Mouse (Mus musculus): ENCODE measurements at regions not wholly inside any gene's neighbourhood (a gene's known extent, or its start where the extent isn't known, plus 50 kb on each side); places are given as distances from the start of the nearest gene placed in this dataset.

DNA sequence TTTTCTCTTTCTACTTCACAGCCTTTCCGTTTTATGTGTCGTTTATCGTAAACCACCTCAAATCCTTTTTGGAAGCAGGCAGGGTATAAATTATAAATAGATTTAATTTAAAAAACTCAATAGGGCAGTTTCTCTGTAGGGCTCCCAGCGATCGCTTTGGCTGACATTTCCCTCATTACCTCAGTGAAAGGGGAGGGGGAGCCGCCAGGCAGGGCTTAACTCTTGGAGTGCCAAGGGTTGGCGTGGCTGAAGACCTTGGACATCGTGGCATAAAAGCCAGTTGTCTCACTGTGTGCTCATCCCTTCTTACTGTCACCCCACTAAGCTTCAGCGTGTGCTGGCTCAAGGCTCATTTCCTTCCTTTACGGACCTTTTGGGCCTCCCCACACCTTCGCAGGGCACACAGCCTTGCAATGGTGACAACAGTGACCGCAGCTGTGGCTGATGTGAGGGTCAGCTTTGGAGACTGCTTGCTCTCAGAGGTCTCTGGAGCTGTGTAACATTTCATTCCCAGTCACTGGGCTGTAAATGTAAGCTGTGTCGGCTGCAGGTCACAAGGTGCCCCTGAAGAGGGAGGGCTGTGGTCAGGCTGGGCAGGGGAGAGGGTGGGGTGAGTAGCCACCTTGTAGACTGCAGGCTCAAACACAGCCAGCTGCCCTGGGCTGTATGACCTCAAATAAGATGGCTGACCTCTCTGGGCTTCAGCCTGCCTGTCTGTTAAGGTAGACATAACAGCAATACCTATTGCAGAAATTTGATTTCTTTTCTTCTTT lies 81.6 kb upstream of the Stx16 start:
- no peak for DNase-seq (ENCODE audit: low spot score in 2 of 2)

DNA sequence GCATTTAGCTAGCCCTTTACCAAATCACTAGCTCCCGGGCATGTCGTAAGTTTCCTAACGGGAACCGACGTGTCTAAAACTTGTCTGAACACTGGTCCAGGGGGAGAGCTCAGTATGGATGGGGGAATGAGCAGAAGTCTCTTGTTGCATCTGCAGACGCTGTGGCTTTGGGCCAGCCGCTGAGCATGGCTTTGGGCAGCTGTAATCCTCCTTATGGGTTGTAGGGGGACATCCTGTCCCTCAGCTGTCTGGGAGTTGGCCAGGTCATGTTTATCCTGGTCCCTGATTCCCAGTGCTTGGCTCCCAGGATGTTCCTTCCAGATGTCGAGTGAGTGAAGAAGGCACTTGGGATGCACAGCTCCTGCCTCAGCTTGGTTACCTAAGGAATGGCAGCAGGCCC lies 71.4 kb upstream of the Stx16 start:
- no peak for DNase-seq (ENCODE audit: low spot score in 2 of 2)

DNA sequence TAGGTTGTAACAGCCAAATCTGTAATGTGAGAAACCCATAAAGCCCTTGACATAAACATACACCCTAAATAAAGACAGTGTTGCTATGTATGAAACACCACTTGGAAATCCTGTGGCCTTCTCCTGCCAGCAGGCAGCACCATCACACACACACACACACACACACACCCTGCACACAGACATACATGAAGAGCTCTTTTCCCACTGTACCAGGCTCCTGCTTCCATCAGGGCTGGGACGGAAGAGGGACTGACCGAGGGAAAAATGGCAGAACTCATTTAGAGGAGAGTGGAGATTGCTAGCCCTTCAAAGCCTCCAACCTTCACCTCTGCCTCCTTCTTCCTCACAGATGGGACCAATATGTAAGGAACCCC lies 68.1 kb upstream of the Stx16 start:
- no peak for DNase-seq (ENCODE audit: low spot score in 2 of 2)

DNA sequence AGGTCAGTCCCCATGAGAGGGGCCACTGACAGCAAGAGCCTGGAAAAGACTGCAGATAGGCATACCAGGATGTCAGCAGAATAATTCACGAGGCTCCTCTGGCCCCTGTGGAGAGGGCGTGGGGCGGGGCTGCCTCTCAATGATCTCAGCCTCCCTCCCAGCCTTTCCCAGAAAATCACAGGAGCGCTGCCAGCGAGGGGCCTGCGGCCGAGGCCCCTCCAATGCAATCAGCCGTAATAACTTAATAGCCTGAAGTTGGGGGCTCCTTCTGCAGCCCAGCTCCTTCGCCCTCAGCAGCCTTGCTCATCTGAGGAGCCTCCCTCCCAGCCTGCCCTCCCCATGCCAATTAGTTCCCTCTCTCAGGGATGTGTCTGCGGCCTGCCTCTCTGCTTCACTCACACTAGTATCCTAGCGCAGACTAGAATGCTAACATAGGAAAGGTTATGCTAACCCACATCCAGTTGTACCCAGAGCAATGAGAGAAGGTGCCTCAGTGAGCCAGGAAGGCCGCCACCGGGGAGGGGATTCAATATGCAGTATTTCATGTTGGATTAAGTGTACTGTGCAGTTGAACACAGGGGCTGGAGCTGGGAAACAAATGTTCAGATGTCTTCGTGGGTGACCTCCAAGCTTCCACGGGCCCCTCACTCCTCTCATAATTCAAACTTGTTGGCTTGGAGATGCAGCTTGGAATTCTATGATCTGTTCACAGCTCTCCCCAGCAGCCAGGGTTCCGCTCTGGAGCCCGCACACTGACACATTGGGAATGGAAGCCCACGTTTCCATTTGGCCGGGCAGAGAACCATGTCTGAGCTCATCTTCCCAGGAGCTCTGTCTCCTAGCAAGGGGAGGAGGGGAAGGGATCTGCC lies 67.5 kb upstream of the Stx16 start:
- peak in 1 of 2 experiments; percentile 55 for DNase-seq (ENCODE audit: low spot score in 2 of 2)

DNA sequence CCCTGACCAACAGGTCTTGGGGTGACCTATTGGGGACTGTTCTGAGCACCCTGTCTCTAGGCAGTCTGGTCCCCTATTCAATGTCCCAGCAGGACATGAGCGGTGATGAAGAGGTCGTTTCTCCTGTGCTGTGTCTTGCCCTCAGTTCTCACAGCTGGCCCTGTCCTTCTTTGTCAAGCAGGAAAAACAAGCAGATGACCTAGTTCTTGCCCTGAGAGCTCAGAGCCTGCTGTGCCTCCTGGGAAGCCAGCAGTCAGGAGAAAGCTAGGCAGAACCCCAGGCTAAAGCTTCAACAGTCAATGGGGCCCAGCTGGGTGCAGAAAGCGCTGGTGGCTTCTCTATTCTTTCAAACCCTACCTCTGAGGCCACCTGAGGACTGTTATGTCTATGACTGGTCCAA lies 66.1 kb upstream of the Stx16 start:
- DNase-seq (ENCODE audit: low spot score in 2 of 2) = no peak

DNA sequence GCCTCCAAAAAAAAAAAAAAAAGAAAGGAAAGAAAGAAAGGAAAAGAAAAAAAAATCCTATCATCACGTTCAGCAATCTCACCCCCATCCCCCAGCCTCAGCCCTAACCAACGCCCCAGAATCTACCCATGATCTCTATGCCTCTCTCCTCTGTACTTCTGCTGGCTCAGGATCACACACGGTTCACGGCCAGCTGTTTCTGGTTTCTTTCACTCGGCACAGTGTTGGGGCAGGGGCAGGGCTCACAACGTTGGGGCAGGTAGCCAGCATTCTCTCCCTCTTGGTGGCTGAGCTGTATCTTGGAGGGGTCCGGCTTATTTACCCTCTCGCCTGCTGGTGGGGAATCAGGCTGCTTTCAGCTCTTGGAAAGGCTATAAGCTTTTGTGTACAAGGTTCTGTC lies 64.7 kb upstream of the Stx16 start:
- no peak for DNase-seq (ENCODE audit: low spot score in 2 of 2)

DNA sequence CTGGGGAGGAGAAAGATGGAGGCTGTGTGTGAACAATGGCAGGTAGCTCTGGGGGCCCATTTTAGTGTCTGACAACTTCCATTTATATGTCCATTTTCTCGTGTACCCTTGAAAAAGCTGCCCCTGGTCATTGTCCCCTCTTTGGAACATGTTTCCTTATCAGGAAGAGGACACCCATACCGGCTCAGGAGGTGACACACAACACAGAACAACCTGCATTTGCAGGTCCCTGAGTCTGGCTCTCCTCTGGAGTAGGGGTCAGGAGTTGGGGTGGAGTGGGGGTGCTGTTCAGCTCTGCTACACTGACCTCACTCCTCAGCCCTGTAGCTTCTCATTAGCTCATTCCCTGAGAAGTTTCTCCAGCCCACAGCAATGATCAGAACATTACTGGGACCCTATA lies 61.7 kb upstream of the Stx16 start:
- no peak for DNase-seq (ENCODE audit: low spot score in 2 of 2)

DNA sequence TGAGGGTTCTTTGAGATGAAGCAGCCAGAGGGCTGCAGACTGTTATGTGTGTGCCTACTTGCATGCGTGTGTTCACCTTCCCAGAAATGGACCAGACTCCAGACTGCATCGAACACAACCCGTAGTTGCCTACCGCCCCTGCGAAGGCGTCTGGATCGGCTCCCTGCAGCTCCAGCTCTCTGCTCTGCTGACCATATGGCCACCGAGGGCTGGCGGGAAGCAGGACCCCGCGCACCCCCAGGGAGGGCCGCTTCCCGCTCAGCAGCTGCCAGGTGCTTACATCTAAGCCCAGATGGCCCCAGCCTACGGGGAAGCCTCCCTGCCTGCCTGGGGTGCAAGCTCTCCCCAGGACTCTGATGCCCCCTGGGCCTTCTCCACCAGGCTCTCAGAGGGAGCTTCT lies 60.8 kb upstream of the Stx16 start:
- DNase-seq (ENCODE audit: low spot score in 2 of 2) = no peak

DNA sequence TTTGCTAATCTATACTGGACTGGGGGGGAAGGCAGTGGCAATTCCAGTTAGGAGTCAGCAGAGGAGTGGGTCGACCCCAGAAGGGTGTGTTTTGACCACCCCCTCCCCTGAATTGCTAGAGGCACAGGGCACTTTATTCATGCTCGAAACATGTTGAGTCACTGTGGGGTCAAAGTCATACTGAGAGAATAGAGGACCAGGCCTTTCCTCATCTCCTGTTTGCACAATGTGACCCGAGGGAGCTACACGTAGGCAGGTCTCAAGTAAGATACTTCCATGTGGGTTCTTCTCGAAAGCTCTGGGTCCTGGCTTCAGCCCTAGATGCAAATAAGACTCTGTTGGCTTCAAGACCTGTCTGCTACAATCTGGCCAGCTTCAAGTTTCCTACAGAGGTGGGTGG lies 60.0 kb upstream of the Stx16 start:
- DNase-seq (ENCODE audit: low spot score in 2 of 2) = no peak

DNA sequence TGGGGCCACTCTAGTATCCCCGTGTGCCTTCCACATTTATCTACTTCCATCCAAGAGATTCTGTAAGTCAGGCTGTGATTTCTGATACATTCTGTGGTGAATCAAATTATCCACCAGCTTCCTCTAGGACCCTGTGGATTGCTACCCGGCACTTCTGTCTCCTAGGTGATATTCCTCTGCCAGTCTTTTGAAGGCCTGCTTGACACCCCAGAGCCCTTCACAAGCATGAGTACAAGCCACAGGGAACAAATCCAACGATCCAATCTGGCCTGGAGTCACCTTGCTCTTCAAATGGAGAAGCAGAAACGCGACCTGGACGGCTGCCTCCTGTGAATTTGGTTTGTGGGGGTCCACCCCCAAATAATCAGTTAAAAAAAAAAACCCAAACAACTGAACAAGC lies 59.1 kb upstream of the Stx16 start:
- DNase-seq (ENCODE audit: low spot score in 2 of 2) = no peak

DNA sequence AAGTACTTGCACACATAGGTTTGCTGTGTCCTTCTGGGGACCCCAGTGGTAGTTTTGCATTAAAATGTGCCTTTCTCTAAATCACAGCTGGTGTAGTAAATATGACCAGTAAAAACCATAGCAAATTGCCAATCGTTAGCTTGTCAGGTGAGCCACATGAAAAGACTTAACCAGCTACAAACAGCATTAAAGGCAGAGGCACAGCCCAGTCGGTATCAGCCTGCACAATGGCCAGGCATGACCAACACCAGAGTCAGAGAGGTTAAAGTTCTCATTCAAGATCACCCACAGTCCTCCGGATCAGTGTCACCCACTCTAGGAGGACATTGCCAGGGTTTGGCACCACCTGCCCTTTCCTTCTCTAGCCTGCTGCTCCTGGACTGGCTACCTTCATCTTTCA lies 58.5 kb upstream of the Stx16 start:
- DNase-seq (ENCODE audit: low spot score in 2 of 2) = no peak

DNA sequence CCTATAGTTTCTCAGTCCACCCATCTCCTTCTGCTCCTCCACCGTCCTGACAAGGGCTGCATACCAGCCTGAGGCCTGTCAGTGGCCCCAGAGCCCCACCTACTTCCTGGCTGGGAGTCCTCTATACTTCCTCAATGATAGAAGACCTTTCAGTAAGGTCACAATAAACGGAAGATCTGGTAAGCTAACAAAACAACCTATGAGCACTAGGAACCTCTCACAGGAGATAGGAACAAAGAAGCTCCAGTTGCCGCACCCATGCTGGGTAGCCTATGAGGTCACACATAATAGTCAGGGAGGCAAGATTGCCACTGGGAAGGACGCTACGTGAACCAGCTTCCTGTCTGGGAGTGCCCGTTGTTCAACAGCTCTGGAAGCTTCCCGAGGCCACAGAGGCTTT lies 58.1 kb upstream of the Stx16 start:
- no peak for DNase-seq (ENCODE audit: low spot score in 2 of 2)

DNA sequence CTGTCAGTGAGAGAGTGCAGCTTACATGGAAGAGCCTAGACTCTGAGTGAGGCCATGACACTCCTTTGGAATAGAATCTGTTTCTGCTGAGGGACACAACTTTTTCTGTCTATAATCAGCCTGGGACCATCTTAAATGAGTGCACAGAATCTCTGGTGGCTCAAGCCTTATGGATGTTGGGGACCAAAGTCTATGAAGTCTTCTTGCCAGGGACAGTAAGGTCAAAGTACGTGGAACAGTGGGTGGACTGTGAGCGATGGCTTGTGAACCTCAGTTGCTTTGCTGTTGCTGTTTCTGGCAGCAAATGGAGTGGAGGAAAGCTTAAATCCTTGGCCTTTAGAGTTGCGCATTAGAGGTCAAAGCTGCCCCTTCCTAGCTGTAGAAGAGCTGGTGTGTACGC lies 57.1 kb upstream of the Stx16 start:
- no peak for DNase-seq (ENCODE audit: low spot score in 2 of 2)

DNA sequence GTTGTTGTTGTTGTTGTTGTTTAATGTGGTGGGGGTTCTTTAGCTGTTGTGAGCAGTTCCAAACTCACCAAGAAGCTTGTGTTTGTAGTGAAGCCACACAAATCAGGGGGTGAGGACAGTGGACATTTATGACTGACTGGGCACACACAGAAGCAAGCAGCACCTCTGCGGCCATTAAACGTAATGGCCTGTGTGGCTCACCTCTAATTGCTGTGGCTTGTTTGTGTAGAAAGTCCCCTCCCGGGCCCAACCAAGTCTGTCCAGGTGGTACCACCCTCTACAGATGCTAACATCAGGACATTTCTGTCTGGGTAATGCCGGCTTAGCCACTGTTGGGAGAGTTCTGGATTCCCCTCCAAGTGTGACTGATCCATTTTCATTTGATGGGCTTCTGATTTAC lies 56.1 kb upstream of the Stx16 start:
- DNase-seq (ENCODE audit: low spot score in 2 of 2) = no peak

DNA sequence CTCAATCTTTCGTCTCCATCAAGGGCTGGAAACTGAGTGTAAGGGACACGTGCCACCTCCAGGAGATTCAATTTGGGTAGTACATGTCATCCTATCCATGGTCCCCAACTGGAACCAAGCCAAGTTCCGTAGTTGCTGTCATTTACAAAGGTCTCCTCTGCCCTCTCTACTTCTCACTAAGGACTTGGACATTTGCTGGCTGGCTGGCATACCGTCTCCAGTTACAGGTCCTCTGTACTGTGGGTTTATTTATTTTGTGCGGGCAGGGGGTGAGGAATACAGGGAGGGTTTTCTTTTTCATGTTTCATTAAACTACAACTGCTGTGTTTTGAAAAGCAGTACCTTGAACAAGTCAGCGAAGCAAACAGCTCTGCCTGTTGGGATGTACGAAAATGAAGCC lies 55.7 kb upstream of the Stx16 start:
- no peak for DNase-seq (ENCODE audit: low spot score in 2 of 2)

DNA sequence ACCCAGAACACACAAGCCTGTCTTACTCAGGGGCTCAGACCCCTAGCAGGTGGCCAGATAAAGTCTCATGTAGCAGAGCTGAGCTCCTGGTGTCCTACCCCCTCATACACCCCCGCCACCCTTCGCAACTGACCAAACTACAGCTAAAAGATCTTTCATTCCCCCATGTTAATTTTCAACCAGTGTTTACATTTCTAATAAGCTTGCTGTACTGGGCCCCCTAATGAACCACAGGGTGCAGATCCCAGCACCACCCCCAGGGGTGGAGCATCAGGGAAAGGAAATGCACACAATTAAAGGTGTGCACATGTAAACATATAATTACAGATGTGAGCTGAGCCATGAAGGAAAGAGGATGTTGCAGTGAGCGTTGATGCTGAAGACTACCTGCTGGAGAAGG lies 54.6 kb upstream of the Stx16 start:
- DNase-seq (ENCODE audit: low spot score in 2 of 2) = no peak

DNA sequence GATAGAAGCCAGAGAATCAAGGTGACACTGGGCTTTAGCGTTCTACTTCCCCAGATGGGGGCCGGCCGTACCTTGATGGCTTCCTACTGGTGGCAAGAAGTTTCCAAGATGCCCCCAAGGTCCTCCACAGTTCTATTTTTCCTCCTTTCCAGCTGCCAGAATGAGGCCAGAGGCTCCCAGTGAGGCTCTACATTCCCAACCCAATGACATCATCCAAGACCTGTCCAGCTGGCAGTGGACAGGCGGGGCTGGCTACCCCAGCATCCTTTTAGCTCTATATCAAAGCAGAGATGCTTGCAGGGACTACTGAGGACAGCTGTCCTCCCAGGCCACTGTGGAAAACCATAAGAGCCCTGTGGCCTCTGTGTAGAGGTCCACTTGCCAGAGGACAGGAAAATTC lies 53.8 kb upstream of the Stx16 start:
- DNase-seq (ENCODE audit: low spot score in 2 of 2) = no peak

DNA sequence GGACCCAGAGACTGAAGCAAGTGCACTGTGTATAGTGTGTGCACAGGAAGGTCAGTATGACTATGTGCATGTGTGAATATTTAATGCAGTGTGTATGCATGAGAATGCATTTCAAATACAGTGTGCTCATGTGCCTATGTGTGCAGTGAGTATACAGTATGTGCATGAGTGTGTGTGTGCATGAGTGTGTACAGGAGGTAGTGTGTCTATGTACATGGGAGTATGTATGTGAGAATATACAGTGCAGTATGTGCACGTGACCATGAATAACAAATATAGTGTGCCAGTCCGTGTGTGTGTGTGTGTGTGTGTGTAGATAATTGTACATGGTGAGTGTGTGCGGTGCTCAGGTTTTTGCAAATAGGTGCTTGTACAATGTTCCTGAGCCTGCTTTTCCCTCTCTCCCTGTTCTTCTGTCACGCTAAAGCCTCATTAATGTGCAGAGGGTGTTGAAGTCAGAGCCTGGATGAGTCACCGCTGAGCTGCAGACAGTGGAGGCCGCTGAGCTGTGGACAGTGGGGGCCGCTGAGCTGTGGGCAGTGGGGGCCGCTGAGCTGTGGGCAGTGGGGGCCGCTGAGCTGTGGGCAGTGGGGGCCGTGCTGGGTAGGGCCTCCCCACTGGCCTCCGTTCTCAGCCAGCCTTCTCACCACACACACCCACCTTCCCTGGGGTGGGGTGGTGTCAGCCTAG lies 50.8 kb upstream of the Stx16 start:
- no peak for DNase-seq (ENCODE audit: low spot score in 2 of 2)
